Mouse (Mus musculus) heart, postnatal 0 days (tissue): ENCODE measurements around the gene Exoc4.

Experiments used
- CTCF ChIP-seq: IDR thresholded peaks from 2 replicates; pipeline ENCODE4 v1.5.1; 2016; ENCODE audit warnings: antibody characterized with exemption, control low read depth, low read depth
- EP300 ChIP-seq: IDR thresholded peaks from 2 replicates; pipeline ENCODE4 v1.6.1; 2016; ENCODE audit warnings: antibody characterized with exemption, low read depth

GRCm38 (mm10) chr6:33328326-33328725 is 79.4 kb downstream of the Exoc4 start:
- TF ChIP-seq CTCF (no peak), EP300 (no peak)
